Mouse (Mus musculus) heart, postnatal 4 days (tissue): Measurements from ENCODE around the gene Zfp790. TPM values are rescaled to one million over a fixed set of nuclear protein-coding genes. Genes with fewer than 3 reads are reported as not detected.

Source experiments
- DNase-seq: peaks from one replicate; pipeline ENCODE4 v3.0.0; 2021
- total RNA-seq, 2 experiments: library from RNA; stranded (reverse); gene quantifications; 2 replicates each; pipeline ENCODE4 v1.2.3; 2021

Zfp790 gene
- total RNA-seq = 10 to 100 TPM; 13.3 to 14.3 TPM

DNA sequence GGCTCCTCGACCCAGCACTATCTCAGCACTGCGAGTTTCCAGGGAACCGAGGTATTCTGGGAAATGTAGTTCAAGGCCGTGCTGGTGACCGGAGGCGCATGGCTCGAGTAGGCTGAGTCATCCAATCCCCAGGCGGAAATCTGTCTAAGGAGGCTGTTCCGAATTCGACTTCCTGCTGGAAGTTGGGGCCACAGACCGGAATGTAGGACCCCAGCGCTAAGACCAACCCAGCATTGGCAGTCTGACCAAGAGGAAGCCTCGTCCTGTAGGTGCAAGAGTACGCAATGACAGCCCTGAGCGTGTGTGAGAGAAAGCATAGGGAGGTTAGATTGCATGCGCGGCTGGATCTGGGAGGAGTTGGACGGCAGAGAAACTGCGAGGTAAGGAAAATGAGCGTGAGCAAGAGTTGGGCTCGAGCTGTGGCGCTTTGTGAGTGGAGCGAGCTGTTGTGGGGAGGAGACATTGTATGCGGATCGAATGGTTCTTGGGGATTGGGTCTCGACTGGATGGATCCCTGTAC is at the start of gene Zfp790:
Zfp790 (plus strand) TSS at position 205 of the 520 bp plus-strand sequence.
- DNase-seq = peak; percentile 88

DNA sequence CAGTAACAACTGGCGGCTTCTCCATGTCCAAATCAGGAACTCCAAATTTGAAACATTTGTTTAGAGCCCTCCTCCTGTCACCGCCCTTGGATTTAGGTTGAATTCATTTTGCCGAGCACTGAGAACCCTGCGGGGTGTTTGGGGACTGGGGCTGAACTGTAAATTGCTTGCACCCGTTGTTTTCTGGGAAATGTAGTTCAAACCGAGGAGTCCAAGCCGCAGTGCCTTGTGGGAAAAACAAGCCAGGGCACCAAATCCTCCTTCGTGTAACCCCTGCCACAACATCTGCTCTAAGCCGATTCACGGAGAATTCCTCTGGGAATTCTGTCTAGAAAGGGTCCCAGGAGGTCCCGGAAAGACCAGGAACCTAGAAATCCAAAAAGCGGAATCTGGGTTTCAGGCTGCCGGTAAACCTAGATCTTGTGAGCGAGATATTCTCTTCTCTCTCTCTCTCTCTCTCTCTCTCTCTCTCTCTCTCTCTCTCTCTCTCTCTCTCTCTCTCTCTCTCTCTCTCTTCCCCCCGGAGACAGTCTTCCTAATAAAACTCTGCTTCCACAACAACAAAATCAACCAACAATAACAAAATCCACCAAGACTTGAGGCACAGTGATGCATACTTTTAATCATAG is 48.7 kb upstream of the Zfp790 start:
- peak; percentile 82 for DNase-seq

- peak; percentile 84 for DNase-seq
Measured at GRCm38 (mm10) chr7:29768090-29768900, 47.6 kb upstream of the Zfp790 start, which contains the start of gene Zfp84. TSS of gene Zfp84 (plus strand) at chr7:29768552.

- DNase-seq = no peak
Measured at GRCm38 (mm10) chr7:29768980-29769379, 46.9 kb upstream of the Zfp790 start.

- DNase-seq = no peak
Measured at GRCm38 (mm10) chr7:29773503-29773902, 42.4 kb upstream of the Zfp790 start.

DNA sequence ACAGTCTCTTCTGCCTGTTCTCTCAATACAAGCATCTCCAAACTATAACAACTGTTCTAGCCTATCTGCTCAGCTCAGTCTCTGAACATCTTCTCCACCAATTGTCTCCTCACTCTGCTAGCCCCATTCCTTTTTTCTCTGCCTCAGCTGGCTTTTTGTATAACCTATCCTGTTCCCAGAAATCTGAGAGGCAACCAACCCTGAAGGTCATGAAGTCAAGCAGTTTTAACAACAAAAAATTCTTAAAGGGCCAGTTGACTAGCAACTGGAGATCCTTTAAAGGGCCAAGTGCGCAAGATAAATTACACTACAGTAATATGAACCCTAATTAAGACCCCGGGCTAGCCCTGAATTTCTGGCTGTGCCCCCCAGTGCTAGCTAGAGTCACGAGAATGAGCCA is 41.5 kb upstream of the Zfp790 start:
- no peak for DNase-seq

DNA sequence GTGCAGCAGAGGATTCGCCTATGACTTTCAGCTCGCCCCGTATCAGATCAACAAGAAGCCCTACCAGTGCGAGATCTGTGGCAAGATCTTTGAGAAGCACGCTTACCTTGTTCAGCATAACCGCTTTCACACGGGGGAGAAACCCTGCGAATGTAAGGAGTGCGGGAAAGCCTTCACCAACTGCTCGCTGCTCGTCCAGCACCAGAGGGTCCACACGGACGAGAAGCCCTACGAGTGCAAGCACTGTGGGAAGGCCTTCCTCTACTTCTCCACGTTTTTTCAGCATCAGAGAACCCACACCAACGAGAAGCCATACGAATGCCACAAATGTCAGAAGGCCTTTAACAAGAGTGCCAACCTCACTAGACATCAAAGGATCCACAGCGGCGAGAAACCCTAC is 39.3 kb upstream of the Zfp790 start:
- no peak for DNase-seq

DNA sequence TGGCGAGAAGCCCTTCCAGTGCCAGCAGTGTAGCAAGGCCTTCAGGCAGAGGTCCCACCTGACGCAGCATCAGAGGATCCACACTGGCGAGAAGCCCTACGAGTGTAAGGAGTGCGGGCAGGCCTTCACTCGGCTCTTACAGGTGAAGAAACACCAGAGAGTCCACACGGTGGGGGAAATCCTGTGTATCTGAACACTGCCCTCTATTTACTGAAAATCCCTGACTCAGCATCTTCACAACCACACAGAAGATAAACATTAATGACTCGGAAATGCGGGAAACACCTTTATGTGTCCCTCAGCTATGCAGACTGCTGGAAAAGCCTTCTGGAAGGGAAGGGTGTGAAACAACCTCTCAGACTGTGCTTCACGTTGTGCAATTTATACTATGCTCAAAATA is 38.5 kb upstream of the Zfp790 start:
- DNase-seq = no peak

DNA sequence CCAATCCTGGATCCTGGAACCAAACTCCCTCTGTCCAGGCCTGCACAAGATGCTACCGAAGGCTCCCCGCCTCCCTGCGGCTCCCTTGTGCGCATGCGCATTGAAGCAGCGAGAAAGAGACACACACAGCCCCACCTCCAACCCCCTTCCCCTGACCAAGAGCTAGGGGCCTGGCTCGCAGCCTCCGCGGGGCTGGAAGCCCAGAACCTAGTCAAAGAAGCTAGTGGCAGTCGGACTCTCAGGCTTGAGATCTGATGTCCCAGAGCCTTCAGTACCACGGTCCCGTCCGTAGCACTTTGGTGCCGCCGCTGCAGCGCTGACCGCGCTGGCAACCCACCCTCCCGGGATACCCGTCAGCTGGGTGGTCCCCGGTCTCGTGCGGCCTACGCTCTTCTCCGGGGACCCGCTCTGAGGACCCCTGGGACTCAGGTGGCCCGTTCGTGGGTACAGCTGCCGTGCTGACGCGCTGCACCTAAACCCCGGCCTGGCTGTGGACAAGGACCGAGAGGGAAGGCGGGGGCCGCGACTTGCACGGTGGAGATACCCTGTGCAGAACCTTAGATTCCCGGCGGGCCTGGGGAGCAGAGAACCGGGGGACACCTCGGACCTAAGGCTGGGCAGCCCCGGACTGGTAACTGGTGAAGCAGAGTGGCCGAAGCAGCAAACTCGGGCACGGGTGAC is 31.9 kb upstream of the Zfp790 start, which contains the start of gene Zfp30:
Zfp30 (plus strand) TSS at position 128 of the 681 bp plus-strand sequence.
- DNase-seq = peak; percentile 86

- DNase-seq = no peak
Measured at GRCm38 (mm10) chr7:29785023-29785422, 30.9 kb upstream of the Zfp790 start.

DNA sequence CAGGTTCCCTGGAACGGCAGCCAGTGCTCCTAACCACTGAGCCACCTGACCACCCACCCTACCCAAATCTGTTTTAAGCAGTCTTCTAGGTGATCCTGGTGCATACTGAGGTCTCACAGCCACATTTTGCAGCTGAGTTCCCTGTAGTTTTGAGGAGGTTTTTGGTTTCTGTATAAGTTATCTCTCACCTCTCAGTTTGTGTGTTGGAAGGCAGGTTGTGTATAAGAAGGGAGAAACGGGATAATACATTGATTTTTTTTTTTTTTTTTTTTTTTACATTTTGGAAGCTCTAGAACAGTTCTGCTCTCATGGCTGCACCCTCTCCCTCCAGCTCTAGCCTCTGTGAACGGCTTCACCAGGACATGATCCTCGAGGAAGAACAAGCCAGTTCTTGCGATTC is 30.0 kb upstream of the Zfp790 start:
- DNase-seq = no peak

DNA sequence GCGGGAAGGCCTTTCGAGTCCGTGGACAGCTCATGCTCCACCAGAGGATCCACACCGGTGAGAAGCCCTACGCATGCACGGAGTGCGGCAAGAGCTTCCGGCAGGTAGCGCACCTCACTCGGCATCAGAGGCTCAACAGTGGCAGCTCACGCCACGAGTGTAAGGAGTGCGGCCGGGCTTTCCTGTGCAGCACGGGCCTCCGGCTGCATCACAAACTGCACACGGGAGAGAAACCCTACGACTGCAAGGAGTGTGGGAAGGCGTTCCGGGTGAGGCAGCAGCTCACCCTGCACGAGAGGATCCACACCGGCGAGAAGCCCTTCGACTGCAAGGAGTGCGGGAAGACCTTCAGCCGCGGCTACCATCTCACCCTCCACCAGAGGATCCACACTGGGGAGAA is 23.0 kb upstream of the Zfp790 start:
- DNase-seq = no peak

GRCm38 (mm10) chr7:29807046-29807445 is 8.9 kb upstream of the Zfp790 start:
- no peak for DNase-seq

GRCm38 (mm10) chr7:29812244-29812643 is 3.7 kb upstream of the Zfp790 start:
- DNase-seq = no peak

DNA sequence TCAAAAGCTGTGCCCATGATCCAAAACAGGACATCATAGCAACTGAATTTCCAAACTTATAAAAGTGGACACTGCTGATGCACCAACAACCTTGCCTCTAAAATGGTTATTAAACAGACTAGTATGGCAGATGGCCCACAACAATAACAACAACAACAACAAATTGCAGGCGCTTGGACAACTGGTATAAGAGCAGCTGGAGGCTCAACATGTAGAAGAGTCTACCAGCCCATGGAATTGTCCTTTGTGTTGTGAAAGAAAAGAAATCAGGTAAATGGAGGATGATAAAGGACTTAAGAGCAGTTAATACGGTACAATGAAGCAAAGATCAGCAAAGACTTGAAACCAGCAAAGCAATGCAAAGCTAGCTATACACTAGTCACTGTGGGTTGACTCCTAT is 1.5 kb upstream of the Zfp790 start:
- no peak for DNase-seq

DNA sequence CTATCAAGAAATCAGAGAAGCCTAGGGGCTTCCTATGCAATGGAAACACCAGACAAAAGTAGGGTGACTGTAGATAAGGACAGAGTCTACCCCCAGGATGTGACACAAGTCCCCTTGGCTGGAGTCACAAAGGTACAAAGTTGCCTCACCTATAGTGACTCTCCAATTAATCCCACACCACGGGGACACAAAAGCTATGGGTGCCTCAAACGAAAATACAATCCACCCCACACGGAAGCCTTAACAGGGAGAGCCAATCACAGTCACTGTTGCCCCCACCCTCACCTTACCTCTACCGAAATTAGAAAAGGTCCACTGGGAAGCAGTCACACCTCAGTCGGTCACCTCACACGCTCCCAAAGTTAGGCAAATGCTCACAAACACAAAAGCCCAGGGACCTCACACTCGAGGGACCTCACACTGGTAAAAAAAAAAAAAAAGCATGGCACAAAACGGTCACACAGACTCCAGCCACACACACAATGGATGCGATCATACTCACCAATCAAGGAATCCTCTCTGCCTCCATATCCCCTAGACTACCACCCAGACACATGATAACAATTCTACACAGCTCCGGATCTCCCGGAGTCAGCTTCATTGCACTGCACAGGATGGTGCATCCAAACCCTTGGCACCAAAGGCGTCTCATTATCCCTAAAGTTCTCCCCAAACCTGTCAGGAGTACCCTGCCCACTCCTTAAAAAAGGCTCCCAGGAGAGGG is 691 bp upstream of the Zfp790 start:
- no peak for DNase-seq

DNA sequence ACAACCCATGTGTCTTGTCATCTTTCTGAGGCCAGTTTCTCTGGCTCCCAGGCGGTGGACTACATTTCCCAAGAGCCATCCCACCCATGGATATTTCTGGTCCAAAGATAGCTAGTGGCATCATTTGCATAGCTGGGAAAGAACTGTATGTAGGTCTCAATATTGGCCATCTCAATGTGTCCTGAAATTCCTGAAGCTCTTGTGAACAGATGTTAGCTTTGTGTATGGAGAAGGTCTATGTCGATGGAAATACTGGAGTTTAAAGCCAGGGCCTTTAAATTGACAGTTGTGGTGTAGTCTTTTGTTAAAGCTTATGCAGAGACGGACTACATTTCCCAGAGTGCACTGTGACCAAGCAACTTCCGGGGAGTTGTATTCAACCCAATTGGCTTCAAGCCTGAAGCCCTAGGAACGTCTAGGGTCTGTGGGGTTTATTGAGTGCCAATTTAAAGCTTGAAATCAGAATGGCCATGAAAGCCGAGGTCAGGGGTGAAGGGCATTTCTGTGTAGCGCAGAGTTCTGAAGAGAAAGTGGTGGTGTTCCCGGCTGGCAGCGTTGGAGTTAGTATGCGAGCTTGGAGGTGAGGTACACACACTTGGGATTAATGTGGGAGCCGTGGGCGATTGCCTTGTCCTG is 2.8 kb downstream of the Zfp790 start:
- peak; percentile 77 for DNase-seq

DNA sequence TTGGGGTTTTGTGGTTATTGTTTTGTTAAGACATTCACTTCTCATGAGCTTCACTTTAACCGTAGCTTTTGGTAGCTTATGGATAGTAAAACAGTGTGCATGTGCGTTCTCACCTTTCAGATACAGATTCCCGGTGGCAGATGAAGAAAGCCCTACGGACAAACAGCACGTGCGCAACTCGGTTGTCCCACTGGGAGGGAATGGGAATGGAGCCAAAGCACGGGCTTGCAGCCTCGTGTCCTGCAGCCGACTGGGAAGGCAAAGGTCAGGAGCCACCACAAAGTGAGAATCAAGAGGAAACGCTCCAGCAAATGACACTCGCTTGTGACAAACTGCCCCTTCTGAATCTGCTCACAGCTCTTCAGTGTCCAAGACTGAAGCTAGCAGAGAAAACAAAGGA is 12.1 kb downstream of the Zfp790 start:
- DNase-seq = no peak

DNA sequence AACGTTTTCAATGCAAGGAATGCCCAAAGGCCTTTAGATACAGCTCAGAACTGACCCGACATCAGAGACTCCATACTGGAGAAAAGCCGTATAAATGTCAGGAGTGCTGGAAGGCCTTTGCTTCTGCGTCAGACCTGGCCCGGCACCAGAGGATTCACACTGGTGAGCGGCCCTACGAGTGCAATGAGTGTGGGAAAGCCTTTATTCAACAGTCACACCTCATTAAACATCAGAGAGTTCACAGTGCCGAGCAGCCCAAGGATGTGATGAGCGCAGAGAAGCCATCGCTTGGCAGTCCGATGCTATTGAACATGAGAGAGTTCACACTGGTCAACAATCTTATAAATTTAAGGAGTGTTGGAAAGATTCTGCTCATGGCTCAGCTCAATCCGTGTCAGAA is 13.9 kb downstream of the Zfp790 start:
- no peak for DNase-seq

DNA sequence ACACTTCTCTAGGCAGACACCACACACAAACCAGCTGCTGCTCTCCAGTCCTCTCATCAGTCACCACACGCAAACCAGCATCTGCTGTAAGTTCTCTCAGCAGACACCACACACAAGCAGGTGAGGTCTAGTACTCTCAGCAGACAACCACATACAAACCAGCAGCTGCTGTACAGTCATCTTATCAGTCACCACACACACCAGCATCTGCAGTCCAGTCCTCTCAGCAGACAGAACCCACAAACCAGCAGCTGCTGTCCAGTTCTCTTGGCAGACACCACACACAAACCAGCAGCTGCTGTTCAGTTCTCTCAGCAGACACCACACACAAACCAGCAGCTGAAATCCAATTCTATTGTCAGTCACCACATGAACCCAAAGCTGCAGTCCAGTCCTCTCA is 20.9 kb downstream of the Zfp790 start:
- DNase-seq = no peak

- DNase-seq = no peak
Measured at GRCm38 (mm10) chr7:29839256-29839655, 23.3 kb downstream of the Zfp790 start.

GRCm38 (mm10) chr7:29842105-29842504 is 26.2 kb downstream of the Zfp790 start:
- DNase-seq = no peak
